Mouse (Mus musculus): ENCODE results near the gene Sfxn1. TPM values are rescaled to one million over a fixed set of nuclear protein-coding genes. Genes with fewer than 3 reads are reported as not detected.

Gene Sfxn1
- polyA plus RNA-seq, 1 experiment from 2014 or later = 19.1 TPM

DNA sequence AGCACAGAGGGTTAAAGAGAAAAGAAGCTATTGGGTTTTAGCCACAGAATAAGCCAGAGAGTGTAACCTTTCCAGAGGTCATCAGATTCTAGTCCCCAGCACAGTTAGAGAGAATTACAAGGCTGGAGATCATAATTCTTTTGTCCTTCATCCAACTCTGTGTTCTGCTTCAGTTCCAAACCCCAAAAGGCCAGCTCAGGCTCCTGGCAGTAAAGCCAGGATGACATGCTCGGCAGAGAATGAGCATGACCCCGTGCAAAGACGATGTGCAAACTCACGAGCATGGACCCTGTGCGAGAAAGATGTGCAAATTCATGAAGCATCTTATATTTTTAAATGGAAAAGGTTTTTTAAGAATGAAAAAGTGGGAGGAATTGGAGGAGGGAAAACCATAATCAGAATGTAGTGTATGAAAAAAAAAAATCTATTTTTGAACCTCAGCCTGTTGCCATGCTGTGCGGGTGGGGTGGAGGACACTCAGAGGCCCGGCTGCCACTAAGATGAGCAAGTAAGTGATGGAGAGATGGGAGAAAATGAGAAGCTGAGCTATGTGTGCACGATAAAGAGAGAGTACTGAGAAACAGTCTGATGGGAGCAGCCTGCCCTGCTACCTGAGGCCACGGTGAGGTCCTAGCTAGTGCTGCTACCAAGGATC is 66.2 kb downstream of the Sfxn1 start:
- H3K27me3 ChIP-seq (replicated peaks; ENCODE audit: insufficient read depth, low read length) = no peaks in the 10 kb centered on the region
- ATAC-seq (no peak), DNase-seq (ENCODE audit: low spot score) (no peak)
- no peaks in the 10 kb centered on the region for H3K36me3 ChIP-seq (ENCODE audit: insufficient read depth, low read length)
- H3K9ac ChIP-seq (replicated peaks; ENCODE audit: low read depth) = no peak overlapping the region
- H3K4me1 ChIP-seq (ENCODE audit: insufficient read depth, low read depth, low read length) = no peaks in the 10 kb centered on the region
- no peak overlapping the region for H3K4me2 ChIP-seq (replicated peaks; ENCODE audit: low read depth, low read length)
- no peak for TF ChIP-seq CTCF (IDR thresholded peaks at IDR 0.05)
- TF ChIP-seq EP300 (IDR thresholded peaks at IDR 0.05) = no peak
- H3K27ac ChIP-seq (ENCODE audit: low read length) = no peak overlapping the region
- WGBS = 76% methylated on average over 9 of the region's 9 CpGs
- no peaks in the 10 kb centered on the region for H3K9me3 ChIP-seq (ENCODE audit: low read length)
- H3K4me3 ChIP-seq (ENCODE audit: low read depth, low read length) = no peak overlapping the region

- H3K27me3 ChIP-seq (replicated peaks; ENCODE audit: insufficient read depth, low read length) = no peaks in the 10 kb centered on the region
- H3K4me3 ChIP-seq (ENCODE audit: low read depth, low read length) = no peak overlapping the region
- no peaks in the 10 kb centered on the region for H3K4me1 ChIP-seq (ENCODE audit: insufficient read depth, low read depth, low read length)
- TF ChIP-seq EP300 (IDR thresholded peaks at IDR 0.05) (no peak), CTCF (IDR thresholded peaks at IDR 0.05) (no peak)
- 40% methylated on average over 5 of the region's 5 CpGs for WGBS
- H3K36me3 ChIP-seq (ENCODE audit: insufficient read depth, low read length) = no peaks in the 10 kb centered on the region
- no peaks in the 10 kb centered on the region for H3K9me3 ChIP-seq (ENCODE audit: low read length)
- DNase-seq (ENCODE audit: low spot score) = no peak
- no peak overlapping the region for H3K9ac ChIP-seq (replicated peaks; ENCODE audit: low read depth)
- no peak for ATAC-seq
- no peak overlapping the region for H3K4me2 ChIP-seq (replicated peaks; ENCODE audit: low read depth, low read length)
- H3K27ac ChIP-seq (ENCODE audit: low read length) = no peak overlapping the region
Observed at GRCm38 (mm10) chr13:54143788-54144187, 72.1 kb downstream of the Sfxn1 start.

- Histone ChIP-seq H3K27me3 (replicated peaks; ENCODE audit: insufficient read depth, low read length) (no peaks in the 10 kb centered on the region), H3K4me1 (ENCODE audit: insufficient read depth, low read depth, low read length) (no peaks in the 10 kb centered on the region), H3K4me3 (ENCODE audit: low read depth, low read length) (no peak overlapping the region), H3K9me3 (ENCODE audit: low read length) (no peaks in the 10 kb centered on the region), H3K9ac (replicated peaks; ENCODE audit: low read depth) (no peak overlapping the region), H3K27ac (ENCODE audit: low read length) (no peak overlapping the region), H3K4me2 (replicated peaks; ENCODE audit: low read depth, low read length) (no peak overlapping the region), H3K36me3 (ENCODE audit: insufficient read depth, low read length) (no peaks in the 10 kb centered on the region)
- ATAC-seq (no peak), DNase-seq (ENCODE audit: low spot score) (no peak)
- WGBS = 65% methylated on average over 5 of the region's 5 CpGs
- TF ChIP-seq CTCF (IDR thresholded peaks at IDR 0.05) (no peak), EP300 (IDR thresholded peaks at IDR 0.05) (no peak)
Observed at GRCm38 (mm10) chr13:54144624-54145023, 73.0 kb downstream of the Sfxn1 start.

DNA sequence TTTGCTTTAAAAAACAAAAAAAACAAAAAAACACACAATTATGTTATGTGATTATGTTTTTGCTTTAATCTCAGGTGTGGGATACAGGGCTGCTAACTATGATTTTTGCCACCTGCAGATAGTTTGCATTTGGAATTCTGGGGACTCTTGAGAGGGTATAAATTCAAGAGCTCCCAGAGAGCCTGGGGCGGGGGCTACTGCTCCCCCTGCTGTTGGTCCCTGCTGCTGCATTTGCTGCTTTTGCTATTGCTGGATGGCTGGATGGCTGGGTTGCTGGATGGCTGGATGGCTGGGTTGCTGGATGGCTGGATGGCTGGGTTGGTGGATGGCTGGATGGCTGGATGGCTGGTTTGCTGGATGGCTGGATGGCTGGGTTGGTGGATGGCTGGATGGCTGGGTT is 75.7 kb downstream of the Sfxn1 start:
- ATAC-seq = no peak
- H3K4me2 ChIP-seq (replicated peaks; ENCODE audit: low read depth, low read length) = no peak overlapping the region
- no peak for TF ChIP-seq EP300 (IDR thresholded peaks at IDR 0.05)
- TF ChIP-seq CTCF (IDR thresholded peaks at IDR 0.05) = peak; percentile 25
- no peak overlapping the region for H3K9ac ChIP-seq (replicated peaks; ENCODE audit: low read depth)
- DNase-seq (ENCODE audit: low spot score) = no peak
- no peak overlapping the region for H3K4me3 ChIP-seq (ENCODE audit: low read depth, low read length)
- no peaks in the 10 kb centered on the region for H3K27me3 ChIP-seq (replicated peaks; ENCODE audit: insufficient read depth, low read length)
- H3K4me1 ChIP-seq (ENCODE audit: insufficient read depth, low read depth, low read length) = no peaks in the 10 kb centered on the region
- no peaks in the 10 kb centered on the region for H3K9me3 ChIP-seq (ENCODE audit: low read length)
- H3K27ac ChIP-seq (ENCODE audit: low read length) = no peak overlapping the region
- WGBS = 56% methylated on average over 1 of the region's 1 CpGs
- no peaks in the 10 kb centered on the region for H3K36me3 ChIP-seq (ENCODE audit: insufficient read depth, low read length)

DNA sequence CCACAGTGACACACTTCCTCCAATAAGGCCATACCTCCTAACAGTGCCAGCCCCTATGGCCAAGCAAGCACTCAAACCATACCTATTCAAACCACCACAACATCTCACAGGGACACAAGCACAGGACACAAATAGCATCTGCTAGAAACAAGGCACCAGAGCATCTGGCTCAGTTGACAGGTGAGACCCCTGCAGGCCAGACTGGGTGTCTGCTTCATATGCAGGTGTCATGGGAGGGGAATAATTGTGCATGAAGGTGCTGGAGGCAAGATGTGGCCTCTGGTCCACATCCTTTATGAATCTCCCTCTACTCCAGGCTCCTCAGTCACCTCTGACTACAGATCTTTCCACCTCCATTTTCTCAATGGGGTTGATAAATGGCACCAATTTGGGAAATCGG is 80.8 kb downstream of the Sfxn1 start:
- no peak overlapping the region for H3K9ac ChIP-seq (replicated peaks; ENCODE audit: low read depth)
- no peaks in the 10 kb centered on the region for H3K9me3 ChIP-seq (ENCODE audit: low read length)
- H3K27me3 ChIP-seq (replicated peaks; ENCODE audit: insufficient read depth, low read length) = no peaks in the 10 kb centered on the region
- no peak overlapping the region for H3K27ac ChIP-seq (ENCODE audit: low read length)
- ATAC-seq (no peak), DNase-seq (ENCODE audit: low spot score) (no peak)
- H3K36me3 ChIP-seq (ENCODE audit: insufficient read depth, low read length) = no peaks in the 10 kb centered on the region
- no peak overlapping the region for H3K4me2 ChIP-seq (replicated peaks; ENCODE audit: low read depth, low read length)
- 83% methylated on average over 1 of the region's 1 CpGs for WGBS
- no peaks in the 10 kb centered on the region for H3K4me1 ChIP-seq (ENCODE audit: insufficient read depth, low read depth, low read length)
- TF ChIP-seq EP300 (IDR thresholded peaks at IDR 0.05) (no peak), CTCF (IDR thresholded peaks at IDR 0.05) (no peak)
- H3K4me3 ChIP-seq (ENCODE audit: low read depth, low read length) = no peak overlapping the region

GRCm38 (mm10) chr13:54152911-54153310 is 81.2 kb downstream of the Sfxn1 start:
- H3K36me3 ChIP-seq (ENCODE audit: insufficient read depth, low read length) = no peaks in the 10 kb centered on the region
- no peaks in the 10 kb centered on the region for H3K27me3 ChIP-seq (replicated peaks; ENCODE audit: insufficient read depth, low read length)
- no peak overlapping the region for H3K27ac ChIP-seq (ENCODE audit: low read length)
- no peak overlapping the region for H3K4me3 ChIP-seq (ENCODE audit: low read depth, low read length)
- H3K9me3 ChIP-seq (ENCODE audit: low read length) = no peaks in the 10 kb centered on the region
- no peak overlapping the region for H3K9ac ChIP-seq (replicated peaks; ENCODE audit: low read depth)
- H3K4me1 ChIP-seq (ENCODE audit: insufficient read depth, low read depth, low read length) = no peaks in the 10 kb centered on the region
- H3K4me2 ChIP-seq (replicated peaks; ENCODE audit: low read depth, low read length) = no peak overlapping the region
- no peak for DNase-seq (ENCODE audit: low spot score)
- no peak for ATAC-seq
- 56% methylated on average over 7 of the region's 7 CpGs for WGBS
- TF ChIP-seq EP300 (IDR thresholded peaks at IDR 0.05) (no peak), CTCF (IDR thresholded peaks at IDR 0.05) (no peak)

Data from lung, postnatal 0 days (tissue).